Mouse (Mus musculus) embryonic facial prominence, embryonic 15.5 days (tissue): Measurements from ENCODE around the gene Rps6ka5. TPM values are rescaled to one million over a fixed set of nuclear protein-coding genes. Genes with fewer than 3 reads are reported as not detected.

ENCODE experiments used
- ATAC-seq: fragments of 200-750 bp; cut with Nextera tagmentation; 2 replicates; pipeline ENCODE4 v1.8.0; 2017; ENCODE audit warnings: low read depth, moderate TSS enrichment; ENCODE audit not compliant: insufficient number of reproducible peaks, low FRiP score, low TSS enrichment
- H3K27ac ChIP-seq: fragments of 300-500 bp; sonication (generic); replicated peaks from 2 replicates; pipeline ENCODE4 v1.5.1; 2015; ENCODE audit warnings: mild to moderate bottlenecking, inconsistent platforms
- H3K27me3 ChIP-seq: fragments of 300-500 bp; sonication (generic); 2 replicates; pipeline ENCODE4 v1.6.1; 2015; ENCODE audit warnings: inconsistent platforms
- H3K36me3 ChIP-seq: fragments of 300-500 bp; sonication (generic); 2 replicates; pipeline ENCODE4 v1.6.1; 2015; ENCODE audit warnings: mild to moderate bottlenecking, inconsistent platforms
- H3K4me1 ChIP-seq: fragments of 300-500 bp; sonication (generic); 2 replicates; pipeline ENCODE4 v1.6.1; 2015; ENCODE audit warnings: inconsistent platforms
- H3K4me2 ChIP-seq: fragments of 300-500 bp; sonication (generic); replicated peaks from 2 replicates; pipeline ENCODE4 v1.6.1; 2015; ENCODE audit warnings: mild to moderate bottlenecking, inconsistent platforms
- H3K4me3 ChIP-seq: fragments of 300-500 bp; sonication (generic); replicated peaks from 2 replicates; pipeline ENCODE4 v1.5.1; 2015; ENCODE audit warnings: mild to moderate bottlenecking, inconsistent platforms
- H3K9ac ChIP-seq: fragments of 300-500 bp; sonication (generic); 2 replicates; pipeline ENCODE4 v1.6.1; 2015; ENCODE audit warnings: inconsistent platforms
- H3K9me3 ChIP-seq: fragments of 300-500 bp; sonication (generic); replicated peaks from 2 replicates; pipeline ENCODE4 v1.6.1; 2016; ENCODE audit warnings: inconsistent platforms
- WGBS: fragments of 180-500 bp; shearing (Covaris S2); methylation state at CpG from one replicate; pipeline ENCODE4 v1.1.7; 2015; 5-methylcytosine and 5-hydroxymethylcytosine counted together
- polyA plus RNA-seq: library from polyadenylated mRNA; unstranded; fragments of >200 nt; fragmentation: Nextera tagmentation; extraction: Ambion mirVana; gene quantifications from 2 replicates; pipeline ENCODE4 v1.2.1, GENCODE M21; 2015

Rps6ka5 gene
- polyA plus RNA-seq: 4.5 and 6.2 TPM in 2 replicates

GRCm38 (mm10) chr12:100726651-100727050, at the start of gene Rps6ka5:
Rps6ka5 (minus strand) TSS chr12:100726983.
- 91% methylated on average over 4 of the region's 4 CpGs for WGBS
- H3K27ac ChIP-seq: no peak within 1 kb of the TSS
- no peaks in the 10 kb centered on the region for H3K36me3 ChIP-seq
- peak within 1 kb of the TSS; percentile 84; the same call in 1 of the 2 replicates for H3K4me2 ChIP-seq
- H3K9ac ChIP-seq: no peak within 1 kb of the TSS
- H3K4me1 ChIP-seq: peaks cover 14% of the 10 kb centered on the region; the same call in 1 of the 2 replicates
- no peak for ATAC-seq
- no peaks in the 10 kb centered on the region for H3K27me3 ChIP-seq
- H3K4me3 ChIP-seq: peak within 1 kb of the TSS; percentile 76; the same call in 1 of the 2 replicates
- H3K9me3 ChIP-seq: no peaks in the 10 kb centered on the region

GRCm38 (mm10) chr12:100775911-100776581, 49.3 kb upstream of the Rps6ka5 start:
- H3K4me1 ChIP-seq: peaks cover 38% of the 10 kb centered on the region
- no peaks in the 10 kb centered on the region for H3K36me3 ChIP-seq
- no peak overlapping the region for H3K4me3 ChIP-seq
- H3K9me3 ChIP-seq: no peaks in the 10 kb centered on the region
- no peak overlapping the region for H3K27ac ChIP-seq
- no peaks in the 10 kb centered on the region for H3K27me3 ChIP-seq
- no peak for ATAC-seq
- H3K9ac ChIP-seq: no peak overlapping the region
- no peak overlapping the region for H3K4me2 ChIP-seq
- WGBS: 63% methylated on average over 8 of the region's 8 CpGs

- Histone ChIP-seq H3K27me3 (no peaks in the 10 kb centered on the region), H3K27ac (no peak overlapping the region), H3K9ac (no peak overlapping the region), H3K4me3 (no peak overlapping the region), H3K36me3 (no peaks in the 10 kb centered on the region), H3K9me3 (no peaks in the 10 kb centered on the region), H3K4me1 (peaks cover 38% of the 10 kb centered on the region), H3K4me2 (no peak overlapping the region)
- no peak for ATAC-seq
These were observed 48.5 kb upstream of the Rps6ka5 start for GRCm38 (mm10) chr12:100775291-100775690.

GRCm38 (mm10) chr12:100774756-100775155, 48.0 kb upstream of the Rps6ka5 start:
- WGBS: 61% methylated on average over 7 of the region's 7 CpGs
- no peak for ATAC-seq

GRCm38 (mm10) chr12:100772230-100772984, 45.6 kb upstream of the Rps6ka5 start:
- no peak overlapping the region for H3K4me2 ChIP-seq
- H3K27ac ChIP-seq: no peak overlapping the region
- H3K9ac ChIP-seq: no peak overlapping the region
- H3K4me1 ChIP-seq: peaks cover 18% of the 10 kb centered on the region
- peak; percentile 19; the same call in 1 of the 2 replicates for ATAC-seq
- H3K27me3 ChIP-seq: no peaks in the 10 kb centered on the region
- H3K36me3 ChIP-seq: no peaks in the 10 kb centered on the region
- WGBS: 18% methylated on average over 7 of the region's 7 CpGs
- H3K4me3 ChIP-seq: no peak overlapping the region
- H3K9me3 ChIP-seq: no peaks in the 10 kb centered on the region

More at GRCm38 (mm10) chr12:100774756-100775155, 48.0 kb upstream of the Rps6ka5 start:
- Histone ChIP-seq H3K4me2 (no peak overlapping the region), H3K4me3 (no peak overlapping the region), H3K9ac (no peak overlapping the region), H3K9me3 (no peaks in the 10 kb centered on the region), H3K27ac (no peak overlapping the region), H3K4me1 (peaks cover 36% of the 10 kb centered on the region), H3K27me3 (no peaks in the 10 kb centered on the region), H3K36me3 (no peaks in the 10 kb centered on the region)

GRCm38 (mm10) chr12:100770765-100771164, 44.0 kb upstream of the Rps6ka5 start:
- H3K4me3 ChIP-seq: no peak overlapping the region
- peaks cover 16% of the 10 kb centered on the region for H3K4me1 ChIP-seq
- 64% methylated on average over 3 of the region's 3 CpGs for WGBS
- H3K27me3 ChIP-seq: no peaks in the 10 kb centered on the region
- ATAC-seq: no peak
- no peak overlapping the region for H3K27ac ChIP-seq
- H3K9me3 ChIP-seq: no peaks in the 10 kb centered on the region
- H3K9ac ChIP-seq: no peak overlapping the region
- H3K4me2 ChIP-seq: no peak overlapping the region
- H3K36me3 ChIP-seq: no peaks in the 10 kb centered on the region

- Histone ChIP-seq H3K27ac (no peak overlapping the region), H3K27me3 (no peaks in the 10 kb centered on the region), H3K4me1 (peaks cover 12% of the 10 kb centered on the region), H3K4me3 (no peak overlapping the region), H3K36me3 (no peaks in the 10 kb centered on the region), H3K4me2 (no peak overlapping the region), H3K9ac (no peak overlapping the region), H3K9me3 (no peaks in the 10 kb centered on the region)
- no peak for ATAC-seq
- 93% methylated on average over 6 of the region's 6 CpGs for WGBS
These were observed 43.1 kb upstream of the Rps6ka5 start for GRCm38 (mm10) chr12:100769871-100770270.

- Histone ChIP-seq H3K27me3 (no peaks in the 10 kb centered on the region), H3K27ac (no peak overlapping the region), H3K9me3 (no peaks in the 10 kb centered on the region), H3K9ac (no peak overlapping the region), H3K36me3 (no peaks in the 10 kb centered on the region), H3K4me2 (no peak overlapping the region), H3K4me3 (no peak overlapping the region), H3K4me1 (no peaks in the 10 kb centered on the region)
- WGBS: 49% methylated on average over 13 of the region's 13 CpGs
- ATAC-seq: no peak
These were observed 37.7 kb upstream of the Rps6ka5 start for GRCm38 (mm10) chr12:100764329-100765018.

GRCm38 (mm10) chr12:100762663-100763425, 36.1 kb upstream of the Rps6ka5 start:
- H3K9ac ChIP-seq: no peak overlapping the region
- ATAC-seq: no peak
- H3K4me3 ChIP-seq: no peak overlapping the region
- no peaks in the 10 kb centered on the region for H3K9me3 ChIP-seq
- no peaks in the 10 kb centered on the region for H3K36me3 ChIP-seq
- no peak overlapping the region for H3K27ac ChIP-seq
- 59% methylated on average over 11 of the region's 11 CpGs for WGBS
- H3K4me2 ChIP-seq: no peak overlapping the region
- H3K27me3 ChIP-seq: no peaks in the 10 kb centered on the region
- no peaks in the 10 kb centered on the region for H3K4me1 ChIP-seq

- no peaks in the 10 kb centered on the region for H3K9me3 ChIP-seq
- no peak overlapping the region for H3K4me2 ChIP-seq
- H3K36me3 ChIP-seq: no peaks in the 10 kb centered on the region
- H3K4me3 ChIP-seq: no peak overlapping the region
- H3K4me1 ChIP-seq: no peaks in the 10 kb centered on the region
- H3K9ac ChIP-seq: no peak overlapping the region
- H3K27me3 ChIP-seq: no peaks in the 10 kb centered on the region
- ATAC-seq: no peak
- H3K27ac ChIP-seq: no peak overlapping the region
- 52% methylated on average over 4 of the region's 4 CpGs for WGBS
These were observed 30.6 kb upstream of the Rps6ka5 start for GRCm38 (mm10) chr12:100757427-100757826.

GRCm38 (mm10) chr12:100753716-100754115, 26.9 kb upstream of the Rps6ka5 start:
- Histone ChIP-seq H3K36me3 (no peaks in the 10 kb centered on the region), H3K4me1 (no peaks in the 10 kb centered on the region), H3K4me2 (no peak overlapping the region), H3K27me3 (no peaks in the 10 kb centered on the region), H3K4me3 (no peak overlapping the region), H3K9me3 (no peaks in the 10 kb centered on the region), H3K27ac (no peak overlapping the region), H3K9ac (no peak overlapping the region)
- no peak for ATAC-seq
- 29% methylated on average over 1 of the region's 1 CpGs for WGBS
